Mouse (Mus musculus) thymus, postnatal 0 days (tissue): ENCODE measurements around the gene Cyp20a1. TPM values are rescaled to one million over a fixed set of nuclear protein-coding genes. Genes with fewer than 3 reads are reported as not detected.

ENCODE experiments used
- polyA plus RNA-seq: library from polyadenylated mRNA; unstranded; fragments of >200 nt; fragmentation: Nextera tagmentation; extraction: Ambion mirVana; gene quantifications from 2 replicates; pipeline ENCODE4 v1.2.1, GENCODE M21; 2015

Cyp20a1 gene
- polyA plus RNA-seq, 1 experiment from 2014 or later, result 6.5 TPM

Other genes with a start within 250 kb of the Cyp20a1 start
- 5.0 and 5.8 TPM in 2 replicates for gene Carf, start 245.1 kb upstream of the Cyp20a1 start, polyA plus RNA-seq
- 111 and 132 TPM in 2 replicates for gene Wdr12, start 244.7 kb upstream of the Cyp20a1 start, polyA plus RNA-seq
- gene Nbeal1, start 162.7 kb upstream of the Cyp20a1 start, polyA plus RNA-seq, result 4.4 and 5.7 TPM in 2 replicates
- gene Abi2, start 66.3 kb downstream of the Cyp20a1 start, polyA plus RNA-seq, result 7.6 and 8.7 TPM in 2 replicates
- 6.9 and 8.7 TPM in 2 replicates for gene Raph1, start 223.8 kb downstream of the Cyp20a1 start, polyA plus RNA-seq